Mouse (Mus musculus): ENCODE results near the gene Ebf3.

Ebf3 gene

DNA sequence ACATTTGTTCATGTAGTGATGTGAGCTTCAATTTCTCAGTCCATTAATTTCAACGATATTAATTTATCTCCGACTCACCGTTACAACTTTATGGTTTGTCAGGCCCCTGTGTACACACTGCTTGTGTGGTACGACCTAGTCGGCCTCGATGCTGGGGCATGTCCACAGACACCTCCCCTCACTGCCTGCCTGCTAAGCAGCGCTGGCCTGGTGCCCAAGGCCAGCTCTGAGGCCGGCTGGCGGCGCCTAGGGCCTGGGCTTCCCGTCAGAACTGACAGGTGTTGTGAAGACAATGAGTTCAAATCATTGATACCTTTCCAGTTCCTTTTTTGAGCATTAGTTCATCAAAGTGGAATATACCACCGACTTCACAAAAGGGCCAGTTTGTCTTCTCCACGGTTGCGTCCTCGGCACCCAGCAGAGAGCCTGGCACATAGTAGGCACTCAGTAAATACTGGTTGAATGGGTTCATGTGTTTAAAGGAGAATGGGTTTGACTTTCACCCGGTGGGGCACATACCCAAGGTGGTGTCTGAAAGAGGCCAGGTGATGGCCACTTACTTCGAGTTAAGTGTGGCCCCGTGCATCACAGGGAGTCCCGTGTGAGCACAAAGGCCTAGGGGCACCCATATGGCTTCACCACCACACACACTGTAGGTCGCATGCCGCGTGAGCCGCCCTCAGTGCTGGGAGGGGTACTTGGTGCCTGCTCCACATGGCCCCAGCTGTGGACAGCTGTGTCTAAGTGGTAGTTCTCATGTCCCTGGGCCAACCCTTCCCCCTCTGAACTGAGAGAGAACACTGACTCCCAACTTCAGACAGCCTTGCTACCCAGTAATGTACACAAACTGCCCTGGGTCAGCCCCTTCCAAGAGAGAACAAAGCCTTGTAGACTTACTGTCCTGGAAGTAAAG, 116.9 kb downstream of the Ebf3 start:
- DNase-seq = peak; percentile 69 to 79

DNA sequence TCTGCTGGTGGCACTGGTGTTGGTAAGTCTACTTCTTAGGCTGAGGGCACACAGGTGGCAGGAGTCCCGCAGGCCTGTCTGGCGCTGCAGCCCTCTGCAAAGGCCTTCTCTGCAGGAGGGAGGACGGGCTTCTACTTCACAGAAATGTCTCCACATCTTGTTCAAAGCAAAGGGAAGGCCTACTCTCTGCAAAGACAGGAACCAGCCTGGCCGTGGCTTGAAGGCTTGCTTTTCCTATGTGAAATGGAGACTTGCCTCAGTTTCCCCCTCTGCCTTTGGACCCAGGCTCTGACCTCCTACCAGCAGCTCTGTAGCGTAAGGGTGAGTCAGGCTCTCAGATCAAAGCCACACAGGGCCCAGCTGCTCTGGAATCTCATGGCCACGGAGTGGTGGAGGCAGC, 117.7 kb downstream of the Ebf3 start:
- DNase-seq = no peak

- DNase-seq = no peak
Observed at GRCm38 (mm10) chr7:137192776-137193278, 121.4 kb downstream of the Ebf3 start.

- DNase-seq = no peak
Observed at GRCm38 (mm10) chr7:137191889-137192288, 122.4 kb downstream of the Ebf3 start.

- DNase-seq = peak in 1 of 2 experiments; percentile 53
Observed at GRCm38 (mm10) chr7:137172278-137172677, 142.0 kb downstream of the Ebf3 start.

- no peak for DNase-seq
Observed at GRCm38 (mm10) chr7:137159086-137159485, 155.2 kb downstream of the Ebf3 start.

DNA sequence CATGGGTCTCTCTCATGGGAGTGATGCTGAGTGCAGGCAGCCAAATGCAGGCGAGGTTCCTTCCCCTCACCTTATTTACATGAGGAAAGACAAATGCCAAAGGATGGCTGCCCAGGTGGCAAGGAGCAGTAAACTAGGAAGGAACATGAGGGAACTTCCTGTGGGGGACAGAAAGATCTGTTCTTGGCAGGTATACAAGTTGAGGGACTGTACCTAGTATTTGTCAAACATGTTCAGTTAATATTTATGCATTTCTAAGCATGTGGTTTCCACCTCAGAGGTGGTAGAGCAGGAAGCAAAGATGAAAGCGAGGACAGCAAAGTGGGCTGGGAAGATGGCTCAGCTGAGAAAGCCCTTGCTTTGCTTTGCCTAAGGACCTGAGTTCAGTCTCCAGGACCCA, 159.6 kb downstream of the Ebf3 start:
- no peak for DNase-seq

GRCm38 (mm10) chr7:137151854-137152253, 162.4 kb downstream of the Ebf3 start:
- no peak for DNase-seq

GRCm38 (mm10) chr7:137147101-137147500, 167.1 kb downstream of the Ebf3 start:
- peak; percentile 81 to 83 for DNase-seq

Measured in cerebellum, postnatal 10 days (tissue).